Mouse (Mus musculus) adrenal gland, adult 2 months (tissue): ENCODE results near the gene Ganc. TPM values are rescaled to one million over a fixed set of nuclear protein-coding genes. Genes with fewer than 3 reads are reported as not detected.

Source experiments
- DNase-seq: peaks from one replicate; pipeline ENCODE4 v3.0.0; 2021
- polyA plus RNA-seq: library from polyadenylated mRNA; depleted of rRNA; stranded (reverse); fragments of >200 nt; gene quantifications from 2 replicates; pipeline ENCODE4 v1.2.3, GENCODE M21; 2012
- total RNA-seq, 2 experiments: library from RNA; stranded (reverse); gene quantifications; 2 replicates each; pipeline ENCODE4 v1.2.3; 2021

Ganc gene
- total and polyA plus RNA-seq, 3 experiments = 11.0 to 42.3 (median 40.0) TPM

DNA sequence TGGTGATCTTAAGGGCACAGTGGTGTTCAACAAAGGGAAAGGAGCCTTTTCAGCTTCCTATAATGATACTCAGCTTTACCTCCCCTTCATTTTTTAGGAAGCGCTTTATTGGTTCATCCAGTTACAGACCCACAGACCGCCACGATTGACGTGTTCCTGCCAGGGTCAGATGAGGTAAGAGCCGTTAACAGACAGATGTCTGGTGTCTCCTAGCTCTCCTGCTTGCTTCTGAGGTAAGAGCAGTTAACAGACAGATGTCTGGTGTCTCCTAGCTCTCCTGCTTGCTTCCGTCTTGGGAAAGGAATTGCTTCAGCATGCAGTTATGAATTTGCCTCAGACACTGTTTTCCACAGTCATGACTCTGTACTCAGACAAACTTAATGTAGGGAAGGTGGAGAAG is 47.0 kb downstream of the Ganc start:
- no peak for DNase-seq

DNA sequence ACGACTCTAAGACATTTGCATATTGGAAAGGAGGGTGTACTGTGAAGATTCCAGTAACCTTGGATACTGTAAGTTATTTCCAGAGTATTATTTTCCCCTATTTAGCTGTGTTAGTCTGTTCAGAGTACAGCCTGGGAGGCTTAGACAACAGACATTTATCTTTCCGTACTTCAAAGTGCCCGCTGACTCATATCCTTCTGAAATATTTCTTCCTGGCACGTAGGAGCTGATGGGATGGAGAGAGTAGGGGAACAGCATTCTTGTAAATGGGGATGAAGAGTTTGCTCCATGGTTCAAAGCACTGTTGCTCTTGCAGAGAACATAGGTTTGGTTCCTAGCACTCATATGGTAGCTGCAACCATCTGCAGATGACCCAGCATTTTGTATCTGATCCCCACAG is 48.9 kb downstream of the Ganc start:
- DNase-seq = peak; percentile 62

DNA sequence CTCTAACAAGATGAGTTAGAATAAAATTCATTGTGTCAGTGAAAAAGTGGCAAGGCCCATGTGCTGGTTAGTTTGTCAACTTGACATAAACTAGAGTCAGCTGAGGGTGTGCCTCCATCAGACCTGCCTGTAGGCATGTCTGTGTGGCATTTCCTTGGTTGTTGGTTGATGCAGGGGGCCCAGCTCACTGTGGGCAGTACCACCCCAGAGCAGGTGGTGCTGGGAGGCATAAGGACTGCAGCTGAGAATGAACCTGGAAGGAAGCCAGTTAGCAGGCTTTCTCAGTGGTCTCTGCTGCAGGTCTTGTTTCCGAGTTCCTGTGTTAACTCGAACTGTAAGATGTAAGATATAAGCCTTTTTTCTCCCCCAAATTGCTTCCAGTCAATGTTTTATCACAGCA is 51.3 kb downstream of the Ganc start:
- no peak for DNase-seq

DNA sequence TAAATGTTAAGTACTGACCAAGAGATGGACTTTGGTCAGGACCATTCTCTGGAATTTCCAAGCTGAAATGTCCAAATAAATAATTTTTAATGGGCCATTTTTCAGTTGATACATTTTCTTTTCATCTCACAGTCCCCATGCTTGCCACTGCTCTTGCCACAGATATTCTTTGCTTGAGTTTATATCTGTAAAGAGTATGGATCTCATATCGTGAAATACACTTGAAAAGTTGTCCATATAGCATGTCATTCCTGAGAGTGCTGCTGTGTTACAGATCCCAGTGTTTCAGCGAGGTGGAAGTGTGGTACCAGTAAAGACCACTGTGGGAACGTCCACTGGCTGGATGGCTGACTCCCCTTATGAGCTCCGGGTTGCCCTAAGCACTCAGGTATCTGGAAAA is 52.0 kb downstream of the Ganc start, which contains the start of gene Capn3:
Capn3 (plus strand) TSS at position 301 of the 400 bp plus-strand sequence.
- DNase-seq = no peak

DNA sequence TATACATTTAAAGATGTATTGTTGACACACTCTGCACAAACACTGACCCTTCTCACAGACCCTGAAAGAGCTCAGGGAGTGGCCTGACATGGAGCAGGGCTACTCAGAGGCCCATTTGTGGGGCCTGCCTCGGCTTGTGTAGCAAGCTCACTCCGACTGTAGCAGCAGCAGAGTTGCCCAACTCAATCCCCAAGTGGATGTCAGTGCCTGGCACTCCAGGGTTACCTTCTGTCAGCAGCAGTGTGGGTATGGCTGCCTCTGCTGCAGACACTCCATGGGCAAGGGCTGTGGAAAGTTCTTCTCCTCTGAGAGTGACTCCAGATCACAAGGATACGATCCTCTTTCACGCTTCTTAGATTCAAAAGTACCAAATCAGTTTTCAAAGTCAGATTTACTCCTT is 56.5 kb downstream of the Ganc start:
- peak; percentile 20 for DNase-seq

DNA sequence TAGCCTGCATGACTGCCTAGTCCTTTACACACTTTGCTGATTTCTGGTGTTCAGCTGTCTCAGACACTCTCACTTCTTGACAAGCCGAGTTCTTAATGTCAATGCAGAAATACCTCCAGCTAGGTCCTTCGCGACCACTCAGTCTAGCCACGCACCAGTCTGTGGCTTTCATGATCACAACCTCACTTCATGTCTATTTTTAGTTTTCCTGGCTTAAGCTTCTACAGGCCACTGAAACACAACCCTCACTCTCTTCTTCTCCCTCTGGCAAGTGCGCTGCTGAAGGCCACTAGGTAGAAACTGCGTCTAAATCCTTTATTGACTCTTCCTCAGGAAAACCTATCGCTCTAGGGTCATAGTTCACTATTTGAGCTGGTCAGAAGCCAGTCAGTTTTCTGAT is 59.6 kb downstream of the Ganc start:
- DNase-seq = no peak

DNA sequence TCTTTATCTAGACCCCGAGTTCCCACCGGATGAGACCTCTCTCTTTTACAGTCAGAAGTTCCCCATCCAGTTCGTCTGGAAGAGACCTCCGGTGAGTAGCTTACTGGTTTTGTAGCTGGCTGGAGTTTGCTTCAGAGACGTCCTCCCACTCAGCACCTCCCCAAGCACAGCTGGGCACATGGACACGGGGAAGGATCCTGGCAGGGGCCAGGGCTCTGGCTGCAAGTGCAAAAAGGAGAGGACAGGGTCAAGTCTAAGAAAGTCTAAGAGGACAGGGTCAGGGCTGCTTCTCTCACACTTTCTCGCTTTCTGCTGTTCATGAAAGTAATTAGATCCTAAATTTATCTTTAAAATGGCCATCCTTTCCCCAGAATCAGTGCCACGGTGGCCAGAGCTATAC is 60.4 kb downstream of the Ganc start:
- DNase-seq = no peak

DNA sequence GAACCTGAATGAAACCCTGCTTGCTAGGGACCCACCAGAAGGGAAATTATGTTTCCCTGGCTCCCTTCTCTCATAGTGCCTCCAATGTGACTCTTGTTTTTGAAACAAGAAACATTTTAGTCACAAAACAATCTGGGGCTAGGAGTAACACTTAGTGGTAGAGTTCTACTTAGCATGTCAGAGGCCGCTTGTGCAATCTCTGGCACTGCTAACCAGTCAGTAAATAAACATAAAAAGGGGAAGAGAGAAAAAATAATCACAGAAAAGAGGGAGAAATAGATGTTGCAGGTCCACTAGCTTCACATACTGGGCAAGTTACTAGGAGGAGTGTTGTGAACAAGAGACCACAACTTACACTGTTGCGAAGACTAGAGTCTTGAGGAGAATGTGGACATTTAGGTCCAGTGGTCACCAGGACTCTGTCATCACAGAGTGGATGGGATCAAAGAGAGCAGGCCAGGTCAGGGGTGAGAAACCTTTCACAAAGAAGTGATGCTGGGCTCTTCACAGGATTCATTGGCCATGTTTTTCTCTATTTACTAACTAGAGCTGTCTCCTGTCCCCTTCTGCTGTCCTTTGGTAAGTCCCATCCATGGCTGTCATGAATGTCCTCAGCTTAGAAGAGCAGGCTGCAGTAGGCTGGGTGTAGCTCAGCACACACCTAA is 61.2 kb downstream of the Ganc start:
- no peak for DNase-seq

DNA sequence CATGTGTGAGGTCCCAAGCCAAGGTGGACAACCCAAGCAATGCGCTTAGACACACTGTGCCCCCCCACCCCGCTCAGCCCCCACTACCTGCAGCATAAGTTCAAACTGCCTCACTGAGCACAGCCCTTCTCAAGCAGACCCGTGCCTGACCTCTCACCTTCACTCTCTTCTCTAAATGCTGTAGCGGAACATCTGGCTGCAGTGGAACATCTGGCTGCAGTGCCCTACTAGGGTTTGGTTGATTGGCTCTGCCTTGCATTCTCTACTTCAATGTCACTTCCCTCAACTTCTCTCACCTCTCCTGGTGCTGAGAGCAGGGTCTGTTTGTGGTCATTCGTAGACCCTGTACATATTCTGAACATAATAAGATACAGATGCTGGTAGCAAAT is 61.7 kb downstream of the Ganc start:
- no peak for DNase-seq

DNA sequence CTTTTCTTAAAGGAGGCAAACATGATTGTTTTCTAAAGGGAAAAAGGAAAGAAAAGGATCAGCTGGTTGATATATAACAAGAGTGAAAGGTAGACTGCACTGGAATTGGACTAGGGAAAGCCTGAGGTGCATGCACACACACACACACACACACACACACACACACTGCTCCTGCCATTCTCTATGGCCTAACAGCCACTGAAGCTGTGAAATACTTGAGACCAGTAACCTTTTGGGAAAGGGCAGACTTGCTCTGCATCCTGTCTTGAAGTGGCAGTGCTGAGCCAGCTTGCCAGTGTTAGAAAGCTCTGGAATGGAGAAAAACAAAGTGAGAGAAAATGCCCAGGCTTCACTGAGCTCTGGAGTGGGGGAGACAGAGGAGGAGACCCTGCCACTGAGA is 64.3 kb downstream of the Ganc start:
- DNase-seq = no peak

DNA sequence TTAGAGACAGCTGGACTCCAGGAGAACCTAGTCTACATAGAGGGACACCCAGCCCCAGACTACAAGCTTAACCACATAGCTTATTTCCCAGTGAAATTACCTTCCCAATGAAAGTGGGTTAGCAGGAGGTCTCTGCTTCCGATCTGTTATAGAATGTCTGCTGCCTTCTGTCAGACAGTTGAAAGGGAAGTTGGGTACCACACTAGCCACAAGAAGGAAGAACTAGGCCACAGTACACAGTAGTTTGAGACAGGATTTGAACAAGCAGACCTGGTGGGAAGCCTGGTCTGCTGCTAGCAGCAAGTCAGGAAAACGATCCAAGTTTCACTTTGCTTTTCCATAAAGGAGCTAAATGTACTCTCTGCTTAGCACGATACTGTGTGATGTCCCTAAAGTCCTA is 65.5 kb downstream of the Ganc start:
- no peak for DNase-seq

DNA sequence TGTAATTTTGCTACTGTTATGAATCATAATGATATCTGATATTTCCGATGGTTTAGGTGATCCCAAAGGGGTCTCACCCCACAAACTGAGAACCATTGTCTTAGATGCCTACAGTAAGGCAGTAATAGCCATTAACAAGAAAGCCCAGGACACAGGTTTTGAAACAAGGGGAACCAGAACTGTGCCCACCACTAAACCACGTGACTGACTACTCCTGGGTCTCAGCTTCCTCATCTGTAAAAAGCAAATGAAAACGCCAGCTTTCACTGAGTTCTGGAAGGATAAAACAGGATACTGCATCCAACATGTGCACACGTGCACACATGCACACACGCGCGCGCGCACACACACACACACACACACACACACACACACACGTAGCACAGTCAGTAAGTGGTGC is 66.0 kb downstream of the Ganc start:
- DNase-seq = no peak

DNA sequence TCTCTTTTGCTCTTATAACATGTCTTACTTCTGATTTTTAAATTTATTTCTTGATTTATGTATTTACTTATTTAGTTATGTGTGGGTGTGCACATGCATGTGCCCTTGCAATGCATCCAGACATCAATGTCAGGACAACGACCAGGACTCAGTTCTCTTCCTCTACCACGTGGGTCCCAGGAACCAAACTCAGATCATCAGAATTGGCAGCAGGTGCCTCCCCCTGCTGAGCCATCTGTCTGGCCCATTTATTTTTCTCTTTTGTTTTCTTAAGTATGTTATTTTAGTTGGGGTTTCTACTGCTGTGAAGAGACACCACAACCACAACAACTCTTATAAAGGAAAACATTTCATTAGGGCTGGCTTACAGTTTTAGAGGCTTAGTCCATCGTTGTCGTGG is 67.2 kb downstream of the Ganc start:
- no peak for DNase-seq

DNA sequence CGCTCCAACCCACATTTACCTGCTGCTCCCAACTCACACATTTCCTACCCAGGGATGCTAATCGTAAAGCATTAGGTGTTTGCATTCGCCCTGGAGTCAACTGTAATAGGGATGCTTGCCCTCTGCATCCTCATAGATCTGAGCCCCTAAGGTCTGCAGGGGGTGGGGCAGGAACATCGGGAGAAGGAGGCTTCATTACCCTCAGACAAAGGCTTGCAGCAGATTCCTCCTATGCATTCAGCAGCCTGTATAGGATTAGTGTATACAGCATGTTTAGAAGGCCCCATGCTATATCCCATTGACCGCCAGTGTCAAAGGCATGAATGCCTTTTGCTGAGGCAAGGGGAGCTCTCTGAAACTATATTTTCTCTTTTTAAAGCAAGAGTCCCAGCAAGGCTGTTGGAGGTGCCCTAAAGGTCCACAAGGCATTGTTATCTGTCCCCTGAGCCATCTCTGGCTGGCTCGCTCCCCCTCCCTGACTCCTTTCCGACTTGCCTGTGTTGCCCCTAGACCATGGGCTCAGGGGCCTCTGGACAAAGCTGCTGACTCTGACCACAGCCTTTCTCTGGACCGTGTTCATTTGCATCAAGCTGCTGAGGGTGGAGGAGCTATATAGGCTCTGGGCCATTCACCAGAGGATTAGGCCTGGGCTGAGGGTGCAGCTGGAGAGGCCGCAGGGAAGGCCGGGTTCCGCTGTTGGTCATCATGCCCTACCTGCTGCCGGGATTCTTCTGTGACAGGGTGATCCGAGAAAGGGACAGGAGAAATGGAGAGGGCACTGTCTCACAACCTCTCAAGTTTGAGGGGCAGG is 72.8 kb downstream of the Ganc start:
- no peak for DNase-seq

DNA sequence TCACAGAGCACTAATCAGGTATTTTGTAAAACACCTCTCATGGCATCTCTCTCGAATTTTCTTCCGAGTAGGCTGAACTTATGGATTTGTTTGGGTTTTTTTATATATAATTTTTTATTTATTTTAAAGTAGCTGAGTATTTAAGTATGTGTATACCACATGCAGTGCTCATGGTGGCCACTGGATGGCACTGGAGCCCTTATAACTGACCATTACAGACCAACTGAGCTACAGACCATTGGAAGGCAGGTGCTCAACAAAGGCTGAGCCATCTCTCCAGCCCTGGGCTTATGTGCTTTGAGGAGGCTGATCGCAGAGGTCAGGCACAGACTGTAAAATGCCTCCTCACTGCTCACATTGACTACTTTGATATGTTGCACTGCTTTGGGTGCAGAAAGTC is 74.9 kb downstream of the Ganc start:
- peak; percentile 71 for DNase-seq

DNA sequence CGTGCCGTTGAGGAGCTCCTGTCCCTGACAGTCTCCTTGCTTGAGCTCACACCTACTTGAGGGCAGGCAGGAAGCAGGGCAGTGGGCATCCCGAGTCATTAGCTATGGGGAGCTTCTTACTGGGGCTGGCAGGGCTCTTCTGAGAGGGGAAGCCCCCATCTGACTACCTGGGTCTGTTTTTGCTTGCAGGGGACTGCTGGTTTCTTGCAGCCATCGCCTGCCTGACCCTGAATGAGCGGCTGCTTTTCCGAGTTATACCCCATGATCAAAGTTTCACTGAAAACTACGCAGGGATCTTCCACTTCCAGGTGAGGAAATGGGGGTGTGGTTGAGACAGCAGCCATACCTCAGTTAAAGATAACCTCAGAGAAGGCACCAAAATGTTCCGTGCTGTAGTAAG is 78.2 kb downstream of the Ganc start:
- DNase-seq = no peak

DNA sequence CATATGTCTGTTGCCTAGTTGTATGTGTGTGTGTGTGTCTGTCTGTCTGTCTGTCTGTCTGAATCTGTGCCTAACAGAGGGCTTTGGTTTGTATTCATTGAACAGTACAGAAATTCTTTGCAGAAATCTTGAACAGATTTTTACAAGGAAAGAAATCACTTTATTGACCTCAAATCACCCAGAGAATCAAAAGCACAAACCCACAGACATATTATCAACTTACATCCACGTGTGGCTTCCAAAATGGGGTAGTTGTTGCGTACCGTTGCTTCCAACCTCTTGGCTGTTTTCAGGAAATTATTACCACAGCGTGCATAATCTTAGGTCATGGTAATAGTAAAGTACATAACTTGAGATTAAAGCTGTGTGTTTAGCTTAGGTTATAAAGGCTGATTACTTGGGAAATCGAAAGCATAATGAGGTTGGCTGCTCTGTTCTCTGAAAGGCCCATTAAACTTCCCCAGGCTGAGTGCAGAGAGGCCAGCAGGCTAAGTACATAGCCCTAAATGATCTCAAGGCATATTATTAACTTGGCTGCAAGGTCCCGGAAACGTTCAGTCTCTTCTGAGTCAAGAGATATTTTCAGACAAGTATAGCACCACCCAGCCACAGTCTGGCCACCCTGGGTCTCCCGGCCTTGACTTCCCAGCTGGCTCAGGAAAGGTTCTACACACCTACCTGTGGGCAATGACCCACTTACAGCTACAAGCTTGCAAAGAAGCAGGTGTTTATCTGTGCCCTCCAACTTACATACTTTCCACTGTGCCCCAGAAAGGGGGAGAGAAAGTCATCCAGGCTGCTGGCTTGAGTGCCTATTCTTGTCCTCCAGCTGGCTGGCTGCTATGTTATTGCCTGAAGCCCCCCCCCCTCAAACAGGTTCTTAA is 79.1 kb downstream of the Ganc start:
- no peak for DNase-seq

DNA sequence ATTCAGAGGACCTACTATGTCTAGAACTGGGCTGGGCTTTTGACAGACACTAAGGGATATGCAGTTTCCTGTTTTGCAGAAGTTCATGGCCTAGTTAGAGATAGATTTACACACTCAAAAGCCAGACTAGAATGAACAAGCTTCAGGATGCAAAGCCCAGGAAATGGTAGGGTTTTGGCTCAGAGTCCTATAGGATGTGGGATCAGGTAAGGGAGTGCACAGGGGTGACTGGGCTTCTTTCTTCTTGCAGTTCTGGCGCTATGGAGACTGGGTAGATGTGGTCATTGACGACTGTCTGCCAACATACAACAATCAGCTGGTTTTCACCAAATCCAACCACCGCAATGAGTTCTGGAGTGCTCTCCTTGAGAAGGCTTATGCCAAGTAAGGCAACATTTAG is 80.5 kb downstream of the Ganc start:
- no peak for DNase-seq

DNA sequence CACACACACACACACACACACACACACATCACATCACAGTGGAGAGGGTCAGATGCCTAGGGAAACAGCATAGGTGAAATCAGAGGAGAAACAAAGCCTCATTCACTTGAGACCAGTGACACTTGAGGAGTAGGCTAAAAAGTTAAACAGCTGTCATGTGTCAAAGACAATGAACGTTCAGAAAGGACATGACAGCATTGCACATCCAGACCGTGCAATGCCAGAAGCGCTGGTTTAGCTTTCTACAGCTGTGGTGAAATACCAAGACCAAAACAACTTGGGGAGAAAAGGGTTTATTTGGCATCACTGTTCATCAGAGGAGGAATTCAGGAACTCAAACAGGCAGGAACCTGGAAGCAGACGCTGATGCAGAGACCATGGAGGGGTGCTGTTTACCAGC is 89.6 kb downstream of the Ganc start:
- DNase-seq = no peak

DNA sequence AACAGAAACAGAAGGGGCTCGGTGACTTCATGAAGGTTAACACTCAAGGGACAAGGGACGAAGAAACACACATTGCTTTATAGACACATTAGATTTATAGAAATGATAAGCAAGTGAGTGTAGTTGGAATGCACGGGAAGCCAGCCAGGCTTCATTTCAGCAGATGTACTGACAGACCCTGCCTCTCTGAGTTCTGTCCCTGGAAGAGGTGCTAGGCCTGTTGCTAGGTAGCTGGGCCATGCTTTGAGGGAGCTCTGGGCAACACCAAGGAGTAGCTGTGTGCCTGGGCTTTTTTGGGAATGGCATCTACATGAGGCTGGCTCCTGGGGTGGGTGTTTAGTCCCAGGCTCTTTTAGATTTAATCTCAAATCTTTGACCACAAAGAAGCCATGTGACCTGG is 92.8 kb downstream of the Ganc start:
- DNase-seq = no peak

DNA sequence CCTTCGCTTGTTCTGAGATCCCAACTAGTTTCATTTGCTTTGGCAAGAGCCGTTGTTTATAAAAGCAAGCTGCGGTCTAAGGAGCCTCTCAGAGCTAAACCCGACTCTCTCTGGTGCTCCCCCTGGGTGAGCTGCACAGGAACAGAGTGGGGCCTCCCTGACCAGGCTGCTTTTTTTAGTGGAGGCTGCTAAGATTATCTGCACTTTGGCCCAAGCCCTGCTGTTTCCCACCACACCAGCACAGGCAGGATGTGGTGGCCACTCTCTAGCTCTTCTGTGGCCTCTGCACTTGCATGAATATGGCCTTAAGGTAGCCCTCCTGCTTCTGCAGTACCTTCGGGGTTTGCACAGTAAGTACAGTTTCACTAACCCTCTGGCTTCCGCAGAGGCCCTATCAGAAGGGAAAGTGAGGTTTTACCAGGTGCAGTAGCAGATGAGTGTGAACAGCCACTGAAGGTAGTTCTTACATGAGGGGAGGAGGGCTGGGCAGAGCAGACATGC is 96.3 kb downstream of the Ganc start:
- no peak for DNase-seq

DNA sequence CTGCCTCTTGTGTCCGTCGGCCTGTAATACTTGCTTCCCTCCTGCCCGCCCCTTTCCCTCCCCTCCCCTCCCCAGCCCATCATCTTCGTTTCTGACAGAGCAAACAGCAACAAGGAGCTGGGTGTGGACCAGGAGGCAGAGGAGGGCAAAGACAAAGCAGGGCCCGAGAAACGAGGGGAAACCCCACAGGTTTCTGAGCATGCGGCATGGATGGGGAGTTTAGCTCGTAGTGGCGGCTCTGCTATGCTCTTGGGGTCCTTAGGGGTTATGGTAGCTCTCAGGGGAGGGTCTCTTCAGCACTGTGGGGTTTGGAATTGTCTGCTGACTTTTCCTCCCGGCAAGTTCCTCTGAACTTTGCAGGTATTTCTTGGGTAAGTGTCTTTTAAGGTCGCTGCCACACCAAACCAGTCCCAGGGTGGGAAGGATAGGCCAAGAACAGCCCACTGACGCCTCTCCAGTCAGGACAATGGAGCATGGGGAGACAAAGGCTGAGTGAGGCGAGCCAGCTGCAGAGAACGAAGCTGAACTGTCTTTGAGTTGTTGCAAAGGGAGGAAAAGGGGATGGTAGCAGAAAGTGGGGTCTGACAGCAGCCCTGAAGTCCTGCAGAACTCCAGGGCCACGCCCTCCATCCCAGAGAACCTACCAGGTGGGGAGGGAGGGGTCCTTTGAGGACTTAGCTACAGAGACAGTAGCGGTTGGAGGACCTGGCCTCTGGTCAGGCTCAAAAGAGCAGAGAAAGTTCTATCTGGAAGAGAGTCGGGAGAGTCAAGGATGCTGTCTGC is 97.6 kb downstream of the Ganc start:
- no peak for DNase-seq
